Comparison of ENCODE assay signal across 7 mouse cellular contexts in genomic region chr5:100415761-100416590, GRCm38 (mm10). TPM values are rescaled to one million over a fixed set of nuclear protein-coding genes. Genes with fewer than 3 reads are reported as not detected.
A peak's percentile ranks its signal among the peaks of the same experiment; 100 is the strongest.
DNase-seq lines count a peak whose midpoint lies in the region; ATAC-seq lines count a peak whose summit lies in the region.

TSS of gene Sec31a (minus strand) at chr5:100416234.

- DNase-seq in adrenal gland, adult 2 months, result peak; percentile 99
- peak; percentile 84 for DNase-seq in embryo, embryonic 11.5 days (ENCODE audit: low read depth, low spot score)
- DNase-seq in gastrocnemius, postnatal 4 days (ENCODE audit: low spot score in 2 of 2), result peak; percentile 96 to 99
- peak; percentile 97 to 99 for DNase-seq in left cerebral cortex, postnatal 36 days (ENCODE audit: low spot score in 2 of 2)
- DNase-seq in midbrain, embryonic 11.5 days (ENCODE audit: low spot score, missing footprints), result peak; percentile 99
- DNase-seq in skeletal muscle tissue, adult 2 months (ENCODE audit: low read depth, low spot score), result peak; percentile 97

- H3K27ac ChIP-seq in intestine, embryonic 16.5 days (ENCODE audit: low read length), result peak within 1 kb of the TSS; percentile 95
- peak within 1 kb of the TSS; percentile 78 for H3K27ac ChIP-seq in midbrain, embryonic 11.5 days (ENCODE audit: low read depth, low read length)

- peak within 1 kb of the TSS; percentile 88 for H3K4me3 ChIP-seq in intestine, embryonic 16.5 days (ENCODE audit: low read length)
- H3K4me3 ChIP-seq in midbrain, embryonic 11.5 days (ENCODE audit: low read depth, low read length), result peak within 1 kb of the TSS; percentile 82

- peaks cover 18% of the 10 kb centered on the region for H3K4me1 ChIP-seq in intestine, embryonic 16.5 days (ENCODE audit: control insufficient read depth, insufficient read depth, low read length)
- H3K4me1 ChIP-seq in midbrain, embryonic 11.5 days (ENCODE audit: control insufficient read depth, insufficient read depth, low read length), result peaks cover 9% of the 10 kb centered on the region

- H3K9me3 ChIP-seq in intestine, embryonic 16.5 days (ENCODE audit: control insufficient read depth, low read length), result no peaks in the 10 kb centered on the region
- no peaks in the 10 kb centered on the region for H3K9me3 ChIP-seq in midbrain, embryonic 11.5 days (ENCODE audit: control insufficient read depth, low read length)

- under 1% methylated on average over 78 of the region's 82 CpGs for WGBS in intestine, embryonic 16.5 days
- WGBS in midbrain, embryonic 11.5 days, result under 1% methylated on average over 66 of the region's 82 CpGs

- peak within 1 kb of the TSS; percentile 61 for H3K4me2 ChIP-seq in intestine, embryonic 16.5 days (ENCODE audit: low read depth, low read length)
- H3K4me2 ChIP-seq in midbrain, embryonic 11.5 days, result peak within 1 kb of the TSS; percentile 68

- no peaks in the 10 kb centered on the region for H3K27me3 ChIP-seq in intestine, embryonic 16.5 days (replicated peaks; ENCODE audit: control insufficient read depth, insufficient read depth, low read length)
- no peaks in the 10 kb centered on the region for H3K27me3 ChIP-seq in midbrain, embryonic 11.5 days (ENCODE audit: control insufficient read depth, insufficient read depth, low read length)

- peak within 1 kb of the TSS; percentile 90 for H3K9ac ChIP-seq in intestine, embryonic 16.5 days (ENCODE audit: low read depth, low read length)
- peak within 1 kb of the TSS; percentile 78 for H3K9ac ChIP-seq in midbrain, embryonic 11.5 days (ENCODE audit: low read length)

- intact Hi-C loops in left cerebral cortex, postnatal 36 days (cut with DNase I), result no loop called here

- peak; percentile 97 for ATAC-seq in intestine, embryonic 16.5 days
- peak; percentile 97 for ATAC-seq in midbrain, embryonic 11.5 days (ENCODE audit: low FRiP score)

- peaks cover 7% of the 10 kb centered on the region for H3K36me3 ChIP-seq in intestine, embryonic 16.5 days (ENCODE audit: control insufficient read depth, insufficient read depth, low read length)
- peaks cover 4% of the 10 kb centered on the region; the same call in 1 of the 2 replicates for H3K36me3 ChIP-seq in midbrain, embryonic 11.5 days (ENCODE audit: control insufficient read depth, insufficient read depth, low read length)

RNA-seq across cellular contexts. Expression of gene Sec31a, which starts in this region (rescaled TPM):
- 100 to 1,000 TPM; 153 to 237 TPM for total RNA-seq in adrenal gland, adult 2 months (2021)
- polyA plus RNA-seq in adrenal gland, adult 2 months (2012; rRNA removed), result 265 and 326 TPM in 2 replicates
- total RNA-seq in gastrocnemius, postnatal 4 days (2021), result 100 to 1,000 TPM; 154 to 169 TPM
- 183 and 215 TPM in 2 replicates for polyA plus RNA-seq in intestine, embryonic 16.5 days (2015; fragmentation: Nextera tagmentation; extraction: Ambion mirVana)
- total RNA-seq in left cerebral cortex, postnatal 36 days (2021), result 100 to 1,000 TPM; 115 to 121 TPM
- polyA plus RNA-seq in midbrain, embryonic 11.5 days (2014; fragmentation: Nextera tagmentation; extraction: Ambion mirVana), result 92.2 and 100 TPM in 2 replicates

Comparison
In these comparisons a context has a peak if more than half of its experiments do, and no peak if none do; other contexts are left out.
1. Peak in every context shown above with its lines: DNase-seq, ATAC-seq, H3K4me3 ChIP-seq and H3K27ac ChIP-seq.